Mouse (Mus musculus) MEL (cell line): ENCODE measurements at regions not wholly inside any gene's neighbourhood (a gene's known extent, or its start where the extent isn't known, plus 50 kb on each side); places are given as distances from the start of the nearest gene placed in this dataset.

ENCODE experiments used
- DNase-seq: peaks from one replicate; pipeline ENCODE4 v3.0.0; 2011; ENCODE audit warnings: low read depth, low spot score
- H3K27ac ChIP-seq: 2 replicates; pipeline ENCODE4 v1.5.1; 2012; ENCODE audit warnings: low read depth, mild to moderate bottlenecking, control low read depth, low read length, moderate library complexity; ENCODE audit not compliant: control insufficient read depth
- H3K27me3 ChIP-seq, 2 experiments: fragments of 150-350 bp in 1 of 2; sonication (generic) in 1 of 2; 2 replicates each; pipeline ENCODE4 v1.6.1; 2012; ENCODE audit warnings: low read length in 2 of 2, mild to moderate bottlenecking in 2 of 2, improper control_type of control experiment in 1 of 2, moderate library complexity in 1 of 2; ENCODE audit not compliant: insufficient read depth in 2 of 2, control insufficient read depth in 1 of 2
- H3K36me3 ChIP-seq, 2 experiments: 2 replicates each; pipeline ENCODE4 v1.6.1; 2012 to 2014; ENCODE audit warnings: low read length in 2 of 2, improper control_type of control experiment in 1 of 2, inconsistent platforms in 1 of 2, mild to moderate bottlenecking in 1 of 2; ENCODE audit not compliant: insufficient read depth in 2 of 2, control insufficient read depth in 1 of 2
- H3K4me1 ChIP-seq, 2 experiments: fragments of 150-350 bp in 1 of 2; sonication (generic) in 1 of 2; 2 replicates each; pipeline ENCODE4 v1.6.1; 2012; ENCODE audit warnings: low read length in 2 of 2, improper control_type of control experiment in 1 of 2, mild to moderate bottlenecking in 1 of 2; ENCODE audit not compliant: insufficient read depth in 2 of 2, control insufficient read depth in 1 of 2
- H3K4me3 ChIP-seq, 2 experiments: fragments of 150-350 bp in 1 of 2; sonication (generic) in 1 of 2; 2 replicates each; pipeline ENCODE4 v1.5.1; 2012; ENCODE audit warnings: low read depth in 2 of 2, low read length in 2 of 2, mild to moderate bottlenecking in 2 of 2, moderate library complexity in 2 of 2, control low read depth in 1 of 2, improper control_type of control experiment in 1 of 2; ENCODE audit not compliant: control insufficient read depth in 1 of 2, insufficient read depth in 1 of 2
- H3K79me2 ChIP-seq: 2 replicates; pipeline ENCODE4 v1.6.1; 2012; ENCODE audit warnings: mild to moderate bottlenecking, low read length, moderate library complexity; ENCODE audit not compliant: control insufficient read depth, poor library complexity, insufficient read depth
- H3K9ac ChIP-seq: 2 replicates; pipeline ENCODE4 v1.6.1; 2012; ENCODE audit warnings: low read depth, mild to moderate bottlenecking, control low read depth, low read length, moderate library complexity; ENCODE audit not compliant: control insufficient read depth, poor library complexity, severe bottlenecking
- H3K9me3 ChIP-seq: fragments of 150-350 bp; sonication (generic); replicated peaks from 2 replicates; pipeline ENCODE4 v1.6.1; 2012; ENCODE audit warnings: mild to moderate bottlenecking, low read length, improper control_type of control experiment, moderate library complexity; ENCODE audit not compliant: insufficient read depth
- CTCF ChIP-seq, 3 experiments: IDR thresholded peaks in 2 of 3; conservative IDR thresholded peaks in 1 of 3; 2 replicates each; pipeline ENCODE4 v1.5.1; 2011 to 2012; ENCODE audit warnings: low read length in 3 of 3, low read depth in 2 of 3, mild to moderate bottlenecking in 2 of 3, improper control_type of control experiment in 1 of 3, inconsistent platforms in 1 of 3, mixed read lengths in 1 of 3, moderate library complexity in 1 of 3; ENCODE audit not compliant: control insufficient read depth in 1 of 3, insufficient read depth in 1 of 3, poor library complexity in 1 of 3, severe bottlenecking in 1 of 3
- ELF1 ChIP-seq: IDR thresholded peaks from 2 replicates; pipeline ENCODE4 v1.6.1; 2014; ENCODE audit warnings: low read depth, mild to moderate bottlenecking, inconsistent platforms, low read length, improper control_type of control experiment, moderate library complexity
- HCFC1 ChIP-seq: IDR thresholded peaks from 2 replicates; pipeline ENCODE4 v1.6.1; 2012; ENCODE audit warnings: low read depth, mild to moderate bottlenecking, inconsistent platforms, low read length, improper control_type of control experiment, moderate library complexity
- JUND ChIP-seq: IDR thresholded peaks from 2 replicates; pipeline ENCODE4 v1.6.1; 2011; ENCODE audit warnings: low read depth, mild to moderate bottlenecking, improper control_type of control experiment, low read length
- KAT2A ChIP-seq: conservative IDR thresholded peaks from 2 replicates; pipeline ENCODE4 v1.6.1; 2012; ENCODE audit warnings: low read depth, low read length, improper control_type of control experiment, inconsistent platforms
- MAX ChIP-seq: IDR thresholded peaks from 2 replicates; pipeline ENCODE4 v1.6.1; 2011; ENCODE audit warnings: low read length, improper control_type of control experiment
- MEF2A ChIP-seq: IDR thresholded peaks from 2 replicates; pipeline ENCODE4 v1.6.1; 2014; ENCODE audit warnings: low read depth, mild to moderate bottlenecking, inconsistent platforms, low read length, improper control_type of control experiment; ENCODE audit not compliant: poor library complexity, insufficient replicate concordance, severe bottlenecking; ENCODE audit errors: extremely low read depth
- MYB ChIP-seq: IDR thresholded peaks from 2 replicates; pipeline ENCODE4 v1.6.1; 2011; ENCODE audit warnings: mild to moderate bottlenecking, low read depth, low read length, improper control_type of control experiment
- MYC ChIP-seq: IDR thresholded peaks from 2 replicates; pipeline ENCODE4 v1.6.1; 2011; ENCODE audit warnings: low read depth, mild to moderate bottlenecking, low read length, improper control_type of control experiment, moderate library complexity
- NRF1 ChIP-seq: IDR thresholded peaks from 2 replicates; pipeline ENCODE4 v1.6.1; 2014; ENCODE audit warnings: low read depth, mild to moderate bottlenecking, inconsistent platforms, low read length, improper control_type of control experiment, moderate library complexity; ENCODE audit not compliant: poor library complexity, insufficient read depth, severe bottlenecking
- POLR2AphosphoS5 ChIP-seq: IDR thresholded peaks from 2 replicates; pipeline ENCODE4 v1.6.1; 2012; ENCODE audit warnings: low read depth, borderline replicate concordance, mild to moderate bottlenecking, inconsistent platforms, low read length, moderate library complexity, mixed read lengths
- SIN3A ChIP-seq: IDR thresholded peaks from 2 replicates; pipeline ENCODE4 v1.6.1; 2012; ENCODE audit warnings: low read length, improper control_type of control experiment, inconsistent platforms
- SMC3 ChIP-seq: IDR thresholded peaks from 2 replicates; pipeline ENCODE4 v1.6.1; 2011; ENCODE audit warnings: low read depth, low read length, improper control_type of control experiment
- TCF12 ChIP-seq: IDR thresholded peaks from 2 replicates; pipeline ENCODE4 v1.6.1; 2014; ENCODE audit warnings: low read depth, mild to moderate bottlenecking, inconsistent platforms, low read length, improper control_type of control experiment, moderate library complexity
- USF1 ChIP-seq: IDR thresholded peaks from 2 replicates; pipeline ENCODE4 v1.6.1; 2014; ENCODE audit warnings: low read depth, mild to moderate bottlenecking, inconsistent platforms, low read length, improper control_type of control experiment, moderate library complexity
- USF2 ChIP-seq, 2 experiments: IDR thresholded peaks; 2 replicates each; pipeline ENCODE4 v1.6.1; 2011 to 2012; ENCODE audit warnings: improper control_type of control experiment in 2 of 2, low read length in 2 of 2, borderline replicate concordance in 1 of 2, inconsistent platforms in 1 of 2, low read depth in 1 of 2, mild to moderate bottlenecking in 1 of 2; ENCODE audit not compliant: insufficient read depth in 1 of 2
- ZKSCAN1 ChIP-seq: IDR thresholded peaks from 2 replicates; pipeline ENCODE4 v1.6.1; 2012; ENCODE audit warnings: low read depth, mild to moderate bottlenecking, inconsistent platforms, low read length, improper control_type of control experiment, moderate library complexity
- ZNF384 ChIP-seq: IDR thresholded peaks from 2 replicates; pipeline ENCODE4 v1.6.1; 2012; ENCODE audit warnings: low read depth, mild to moderate bottlenecking, inconsistent platforms, low read length, improper control_type of control experiment

DNA sequence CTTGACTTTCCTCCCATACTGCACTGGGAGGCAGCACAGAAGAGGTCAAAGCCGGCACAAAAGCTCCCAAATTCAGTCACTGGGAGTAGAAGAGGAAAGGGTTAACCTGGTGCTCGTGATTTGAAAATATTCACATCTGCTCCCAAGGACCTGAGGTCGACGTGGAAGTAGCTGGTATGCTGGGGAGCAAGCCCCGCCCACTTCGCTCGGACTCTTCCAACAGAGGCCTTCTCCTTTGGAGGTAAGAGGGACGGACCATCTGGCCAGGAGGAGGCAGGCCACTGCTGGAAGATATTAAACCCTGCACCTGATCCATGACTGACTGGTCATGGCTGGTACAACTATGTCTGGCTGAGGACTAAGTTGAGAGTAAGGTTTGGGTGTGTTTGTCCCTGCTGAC lies 305.7 kb downstream of the Zfp706 start:
- Histone ChIP-seq H3K79me2 (no peaks in the 10 kb centered on the region), H3K9me3 (no peaks in the 10 kb centered on the region), H3K4me1 (peaks cover 0 to 7% of the 10 kb centered on the region in 2 experiments; a peak in 2 of 4 replicates), H3K36me3 (peaks cover 0 to 5% of the 10 kb centered on the region in 2 experiments; a peak in 1 of 4 replicates), H3K4me3 (no peak overlapping the region), H3K27ac (no peak overlapping the region), H3K9ac (no peak overlapping the region), H3K27me3 (peaks cover 10 to 27% of the 10 kb centered on the region in 2 experiments)
- TF ChIP-seq ZKSCAN1, result no peak
- DNase-seq, result no peak

DNA sequence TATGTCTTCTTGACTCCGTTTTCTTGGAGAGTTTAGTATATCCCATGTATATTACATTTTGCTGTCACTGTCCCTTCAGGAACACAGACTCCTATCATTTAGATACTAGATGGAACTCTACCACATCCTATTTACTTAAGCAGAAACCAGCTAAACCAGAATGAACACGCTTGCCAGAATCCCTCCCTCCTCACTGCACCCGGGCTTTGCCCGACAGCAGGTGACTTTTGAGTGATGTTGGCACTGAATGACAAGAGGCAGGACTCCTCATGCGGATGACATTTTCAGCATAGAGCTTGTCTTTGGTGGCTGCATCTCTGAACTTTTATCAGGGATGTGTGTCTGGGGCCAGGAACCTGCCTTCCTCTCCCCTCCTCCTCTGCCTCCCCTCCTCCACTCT lies 307.4 kb downstream of the Zfp706 start:
- no peaks in the 10 kb centered on the region for H3K9me3 ChIP-seq
- peaks cover 0 to 7% of the 10 kb centered on the region in 2 experiments; a peak in 2 of 4 replicates for H3K4me1 ChIP-seq

DNA sequence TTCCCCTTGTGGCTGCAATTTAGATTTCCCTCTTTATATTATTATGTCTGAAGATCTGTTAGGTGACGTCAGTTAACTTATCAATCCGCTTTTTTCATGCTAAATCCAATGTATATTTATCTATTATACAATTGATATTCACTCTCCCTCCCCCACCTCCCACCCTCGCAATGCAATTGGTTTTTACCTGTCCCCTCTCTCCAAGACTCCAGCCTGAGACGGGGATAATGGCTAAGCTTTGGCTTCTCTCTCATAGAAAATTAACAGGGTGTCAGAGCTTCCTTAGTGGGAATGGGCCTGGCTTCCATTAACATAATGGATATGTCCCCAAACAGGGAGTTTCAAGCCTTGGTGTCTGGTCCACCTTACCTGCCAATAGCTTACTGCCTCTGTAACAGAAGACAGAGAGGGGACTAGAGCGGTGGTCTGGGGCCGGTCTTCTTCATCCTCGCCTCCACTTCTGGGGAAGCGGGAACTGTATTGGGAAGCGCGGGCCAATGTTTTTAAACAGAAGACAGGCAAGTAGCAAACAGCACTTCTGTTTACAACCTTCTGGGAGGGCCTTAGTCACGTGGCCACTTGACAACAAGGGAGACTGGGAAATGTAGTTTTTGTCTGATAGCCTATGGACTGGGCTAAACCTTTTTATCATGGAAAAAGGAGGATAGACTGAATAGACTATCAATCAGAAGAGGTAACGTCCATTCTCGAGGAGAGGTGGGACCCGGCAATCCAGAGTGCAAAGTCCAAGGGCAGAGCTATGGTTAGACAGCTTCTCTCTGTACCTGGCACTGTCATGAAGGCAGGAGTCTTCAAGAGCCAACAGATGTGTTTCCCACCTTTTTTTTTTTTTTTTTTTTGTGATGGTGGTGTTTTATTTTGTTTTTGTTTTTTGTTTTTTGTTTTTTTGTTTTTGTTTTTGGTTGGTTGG lies 312.1 kb downstream of the Zfp706 start:
- H3K27ac ChIP-seq, result no peak overlapping the region
- no peaks in the 10 kb centered on the region for H3K4me1 ChIP-seq
- TF ChIP-seq USF2 (IDR thresholded peaks at IDR 0.05; ENCODE audit: borderline replicate concordance in 1 of 2, insufficient read depth in 1 of 2, low read depth in 1 of 2, low read length in 2 of 2) (peak; percentile 55 to 76; a peak in 3 of 4 replicates), HCFC1 (peak; percentile 93), ELF1 (no peak), USF1 (peak; percentile 96), MAX (peak; percentile 85), MYB (no peak), SIN3A (0 out of 2 replicates have a peak, but pooled peaks have one; percentile 34), ZNF384 (0 out of 2 replicates have a peak, but pooled peaks have one; percentile 13), SMC3 (no peak), KAT2A (peak; percentile 55; the same call in 1 of the 2 replicates), MYC (no peak)
- H3K79me2 ChIP-seq, result no peaks in the 10 kb centered on the region
- no peaks in the 10 kb centered on the region for H3K36me3 ChIP-seq
- no peaks in the 10 kb centered on the region for H3K9me3 ChIP-seq
- H3K9ac ChIP-seq, result no peak overlapping the region
- H3K4me3 ChIP-seq, result no peak overlapping the region
- peak; percentile 36 for DNase-seq
- peaks cover 15 to 36% of the 10 kb centered on the region in 2 experiments for H3K27me3 ChIP-seq

More for the DNA sequence above, 307.4 kb downstream of the Zfp706 start:
- Histone ChIP-seq H3K36me3 (peaks cover 0 to 5% of the 10 kb centered on the region in 2 experiments; a peak in 1 of 4 replicates), H3K9ac (no peak overlapping the region), H3K4me3 (no peak overlapping the region), H3K79me2 (no peaks in the 10 kb centered on the region), H3K27me3 (peaks cover 10 to 28% of the 10 kb centered on the region in 2 experiments), H3K27ac (no peak overlapping the region)
- no peak for TF ChIP-seq TCF12
- no peak for TF ChIP-seq POLR2AphosphoS5
- TF ChIP-seq CTCF (IDR thresholded peaks at IDR 0.05 in 2 of 3, conservative IDR thresholded peaks at IDR 0.05 in 1 of 3; ENCODE audit: control insufficient read depth in 1 of 3, insufficient read depth in 1 of 3, low read depth in 2 of 3, low read length in 3 of 3, poor library complexity in 1 of 3, severe bottlenecking in 1 of 3), result no peak
- no peak for TF ChIP-seq ELF1
- TF ChIP-seq MYB, result no peak
- no peak for TF ChIP-seq JUND
- no peak for TF ChIP-seq NRF1
- TF ChIP-seq MEF2A, result no peak
- no peak for TF ChIP-seq MAX
- no peak for DNase-seq
